Mouse (Mus musculus) urinary bladder, postnatal 25 days (tissue): ENCODE measurements around the gene Whamm.
A peak's percentile ranks its signal among the peaks of the same experiment; 100 is the strongest.

Source experiments
- DNase-seq: peaks from one replicate; pipeline ENCODE4 v3.0.0; 2022; ENCODE audit warnings: low spot score

Whamm gene

GRCm38 (mm10) chr7:81571108-81571940 lies at the start of gene Whamm:
Whamm (plus strand) TSS chr7:81571266.
- peak; percentile 74 for DNase-seq

- peak; percentile 82 for DNase-seq
These were observed 47.9 kb upstream of the Whamm start for GRCm38 (mm10) chr7:81523008-81523662.

- no peak for DNase-seq
These were observed 47.4 kb upstream of the Whamm start for GRCm38 (mm10) chr7:81523663-81524017.

- no peak for DNase-seq
These were observed 42.1 kb upstream of the Whamm start for GRCm38 (mm10) chr7:81528918-81529317.

- DNase-seq: no peak
These were observed 39.6 kb upstream of the Whamm start for GRCm38 (mm10) chr7:81531462-81531861.

GRCm38 (mm10) chr7:81536478-81536877 lies 34.6 kb upstream of the Whamm start:
- no peak for DNase-seq

GRCm38 (mm10) chr7:81538070-81538675 lies 32.9 kb upstream of the Whamm start:
- DNase-seq: no peak

- no peak for DNase-seq
These were observed 31.5 kb upstream of the Whamm start for GRCm38 (mm10) chr7:81539565-81539964.

GRCm38 (mm10) chr7:81540999-81541398 lies 30.1 kb upstream of the Whamm start:
- DNase-seq: no peak

- DNase-seq: no peak
These were observed 29.0 kb upstream of the Whamm start for GRCm38 (mm10) chr7:81541924-81542524.

GRCm38 (mm10) chr7:81542934-81543333 lies 28.1 kb upstream of the Whamm start:
- no peak for DNase-seq

GRCm38 (mm10) chr7:81548864-81549263 lies 22.2 kb upstream of the Whamm start:
- no peak for DNase-seq

GRCm38 (mm10) chr7:81553589-81553988 lies 17.5 kb upstream of the Whamm start:
- no peak for DNase-seq

- no peak for DNase-seq
These were observed 16.7 kb upstream of the Whamm start for GRCm38 (mm10) chr7:81554369-81554768.

GRCm38 (mm10) chr7:81556839-81557238 lies 14.2 kb upstream of the Whamm start:
- DNase-seq: no peak

- DNase-seq: no peak
These were observed 13.6 kb upstream of the Whamm start for GRCm38 (mm10) chr7:81557252-81557984.

- no peak for DNase-seq
These were observed 13.1 kb upstream of the Whamm start for GRCm38 (mm10) chr7:81557985-81558360.

GRCm38 (mm10) chr7:81559231-81559980 lies 11.7 kb upstream of the Whamm start:
- DNase-seq: no peak

GRCm38 (mm10) chr7:81560101-81561049 lies 10.7 kb upstream of the Whamm start:
- no peak for DNase-seq

- DNase-seq: no peak
These were observed 9.9 kb upstream of the Whamm start for GRCm38 (mm10) chr7:81561211-81561610.
